Mouse (Mus musculus) C2C12 (cell line): Measurements from ENCODE around the gene Stra8. TPM values are rescaled to one million over a fixed set of nuclear protein-coding genes. Genes with fewer than 3 reads are reported as not detected.

Experiments used
- H3K27me3 ChIP-seq: one replicate; pipeline ENCODE4 v1.6.1; 2011; ENCODE audit not compliant: control insufficient read depth, insufficient read depth, insufficient read length
- H3K36me3 ChIP-seq: one replicate; pipeline ENCODE4 v1.6.1; 2011; ENCODE audit not compliant: control insufficient read depth, insufficient read depth
- H3K4me3 ChIP-seq: one replicate; pipeline ENCODE4 v1.5.1; 2011; ENCODE audit warnings: mild to moderate bottlenecking, control low read depth; ENCODE audit not compliant: poor library complexity, insufficient read depth, severe bottlenecking
- H3K79me2 ChIP-seq: one replicate; pipeline ENCODE4 v1.6.1; 2011; ENCODE audit not compliant: control insufficient read depth, insufficient read depth
- H3K79me3 ChIP-seq: one replicate; pipeline ENCODE4 v1.6.1; 2011; ENCODE audit warnings: low read depth, control low read depth
- H3ac ChIP-seq: one replicate; pipeline ENCODE3; 2011; ENCODE audit warnings: low read depth; ENCODE audit not compliant: control insufficient read depth, insufficient read length
- CEBPB ChIP-seq: IDR thresholded peaks from one replicate; pipeline ENCODE4 v1.6.1; 2011; ENCODE audit warnings: low read depth, mild to moderate bottlenecking, control low read depth, moderate library complexity
- CTCF ChIP-seq: IDR thresholded peaks from one replicate; pipeline ENCODE4 v1.5.1; 2011; ENCODE audit not compliant: control insufficient read depth, insufficient read depth, insufficient read length
- FOSL1 ChIP-seq: IDR thresholded peaks from one replicate; pipeline ENCODE4 v1.8.0; 2011; ENCODE audit warnings: mild to moderate bottlenecking, low read length; ENCODE audit not compliant: poor library complexity, insufficient read depth, severe bottlenecking
- MAX ChIP-seq: IDR thresholded peaks from one replicate; pipeline ENCODE4 v1.6.1; 2011; ENCODE audit warnings: mild to moderate bottlenecking, control low read depth
- MYOD1 ChIP-seq: IDR thresholded peaks from one replicate; pipeline ENCODE4 v1.6.1; 2011; ENCODE audit warnings: low read depth; ENCODE audit not compliant: control insufficient read depth, insufficient read length
- MYOG ChIP-seq: IDR thresholded peaks from one replicate; pipeline ENCODE4 v1.6.1; 2011; ENCODE audit not compliant: control insufficient read depth, insufficient read length; ENCODE audit errors: extremely low read depth
- USF1 ChIP-seq: IDR thresholded peaks from one replicate; pipeline ENCODE4 v1.6.1; 2011; ENCODE audit warnings: low read depth, mild to moderate bottlenecking, control low read depth, moderate library complexity
- polyA plus RNA-seq: library from polyadenylated mRNA; unstranded; fragments of >200 nt; fragmentation: generic; extraction: Trizol; gene quantifications from one replicate; pipeline ENCODE4 v1.2.1, GENCODE M21; 2012; ENCODE audit warnings: missing spikeins

Gene Stra8
- polyA plus RNA-seq, 1 experiment = not detected

- TF ChIP-seq USF1 (no peak), CEBPB (no peak), MYOG (no peak), CTCF (no peak), FOSL1 (no peak), MAX (no peak), MYOD1 (no peak)
- Histone ChIP-seq H3K79me2 (no peaks in the 10 kb centered on the region), H3K36me3 (peaks cover 25% of the 10 kb centered on the region)
Observed at GRCm38 (mm10) chr6:34900990-34901389, 19.0 kb upstream of the Stra8 start.

DNA sequence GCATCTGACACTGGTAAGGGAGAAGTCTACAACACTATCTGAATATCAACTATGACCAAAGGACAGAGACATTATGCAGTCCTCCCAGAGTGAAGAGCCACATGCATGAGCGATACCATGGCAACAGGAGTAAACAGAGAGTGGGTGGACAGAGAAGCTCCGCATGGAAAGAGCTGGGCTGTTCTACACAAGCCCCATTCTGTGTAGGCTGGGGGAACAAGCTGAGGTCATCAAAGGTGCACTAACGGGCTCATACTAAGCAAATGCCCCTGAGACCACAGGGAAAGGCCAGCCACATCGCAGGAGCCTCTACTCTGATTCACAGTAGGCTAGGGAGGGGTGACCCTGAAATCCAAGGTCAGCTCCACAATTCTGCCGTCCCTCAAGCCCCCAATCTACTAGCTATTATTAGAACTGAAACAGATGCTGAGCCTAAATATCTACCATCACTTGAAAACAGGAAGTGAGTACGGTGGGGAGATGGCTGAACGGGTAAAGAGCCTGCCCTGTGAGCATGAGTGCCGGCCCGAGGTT lies 18.0 kb upstream of the Stra8 start:
- no peak for TF ChIP-seq CEBPB
- TF ChIP-seq MAX = no peak
- no peak for TF ChIP-seq FOSL1
- no peak for TF ChIP-seq MYOD1
- no peak for TF ChIP-seq USF1
- no peak for TF ChIP-seq MYOG
- TF ChIP-seq CTCF = no peak

More at GRCm38 (mm10) chr6:34900990-34901389, 19.0 kb upstream of the Stra8 start:
- Histone ChIP-seq H3K27me3 (no peaks in the 10 kb centered on the region), H3K79me3 (no peaks in the 10 kb centered on the region), H3K4me3 (no peak overlapping the region), H3ac (no peak overlapping the region)

DNA sequence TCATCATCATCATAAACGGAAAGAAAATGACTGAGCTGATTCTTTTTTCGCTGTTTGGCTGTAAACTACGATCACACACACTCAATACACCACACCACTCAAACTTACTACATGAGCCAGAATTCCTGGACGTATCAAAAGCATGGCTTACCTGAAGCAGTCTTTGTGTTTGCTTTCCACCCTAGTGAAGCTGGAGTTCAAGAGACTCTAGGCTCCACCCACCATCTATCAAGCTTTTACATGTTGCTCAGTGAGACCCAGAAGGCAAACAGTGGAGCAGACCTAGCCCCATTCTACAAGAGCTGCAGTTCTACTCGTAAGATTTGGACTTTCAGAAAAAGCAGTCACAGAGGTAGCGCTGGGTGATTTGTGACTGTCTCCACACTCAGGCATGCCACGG lies 17.4 kb upstream of the Stra8 start:
- Histone ChIP-seq H3K27me3 (no peaks in the 10 kb centered on the region), H3ac (no peak overlapping the region), H3K4me3 (no peak overlapping the region), H3K79me2 (no peaks in the 10 kb centered on the region), H3K79me3 (no peaks in the 10 kb centered on the region), H3K36me3 (peaks cover 32% of the 10 kb centered on the region)
- TF ChIP-seq CTCF (no peak), MYOD1 (no peak), USF1 (no peak), MYOG (no peak), CEBPB (no peak), MAX (no peak), FOSL1 (no peak)

More for the DNA sequence above, 18.0 kb upstream of the Stra8 start:
- no peaks in the 10 kb centered on the region for H3K27me3 ChIP-seq
- no peak overlapping the region for H3K4me3 ChIP-seq
- no peaks in the 10 kb centered on the region for H3K79me2 ChIP-seq
- H3ac ChIP-seq = no peak overlapping the region
- no peaks in the 10 kb centered on the region for H3K79me3 ChIP-seq
- peaks cover 33% of the 10 kb centered on the region for H3K36me3 ChIP-seq

- Histone ChIP-seq H3K36me3 (peaks cover 38% of the 10 kb centered on the region), H3K79me3 (no peaks in the 10 kb centered on the region), H3K79me2 (no peaks in the 10 kb centered on the region), H3ac (no peak overlapping the region), H3K27me3 (no peaks in the 10 kb centered on the region), H3K4me3 (no peak overlapping the region)
- TF ChIP-seq FOSL1 = no peak
- TF ChIP-seq CTCF = no peak
- TF ChIP-seq MYOG = no peak
- no peak for TF ChIP-seq MYOD1
- TF ChIP-seq MAX = no peak
- TF ChIP-seq CEBPB = no peak
- no peak for TF ChIP-seq USF1
Observed at GRCm38 (mm10) chr6:34903441-34903840, 16.5 kb upstream of the Stra8 start.

GRCm38 (mm10) chr6:34903851-34904250 lies 16.1 kb upstream of the Stra8 start:
- TF ChIP-seq CEBPB = no peak
- TF ChIP-seq USF1 = no peak
- no peak for TF ChIP-seq MYOG
- no peak overlapping the region for H3ac ChIP-seq

GRCm38 (mm10) chr6:34904361-34904760 lies 15.6 kb upstream of the Stra8 start:
- TF ChIP-seq CTCF (no peak), CEBPB (no peak), MYOD1 (no peak), MYOG (no peak), MAX (no peak), FOSL1 (no peak), USF1 (no peak)
- peaks cover 38% of the 10 kb centered on the region for H3K36me3 ChIP-seq

More at GRCm38 (mm10) chr6:34903851-34904250, 16.1 kb upstream of the Stra8 start:
- H3K36me3 ChIP-seq = peaks cover 38% of the 10 kb centered on the region
- no peak overlapping the region for H3K4me3 ChIP-seq
- no peaks in the 10 kb centered on the region for H3K79me2 ChIP-seq
- H3K27me3 ChIP-seq = no peaks in the 10 kb centered on the region
- no peaks in the 10 kb centered on the region for H3K79me3 ChIP-seq

More at GRCm38 (mm10) chr6:34904361-34904760, 15.6 kb upstream of the Stra8 start:
- no peaks in the 10 kb centered on the region for H3K27me3 ChIP-seq
- no peaks in the 10 kb centered on the region for H3K79me3 ChIP-seq
- peaks cover 2% of the 10 kb centered on the region for H3K79me2 ChIP-seq
- H3K4me3 ChIP-seq = no peak overlapping the region
- no peak overlapping the region for H3ac ChIP-seq
